Mouse (Mus musculus) megakaryocyte, embryonic 14.5 days (primary cell): ENCODE results near the gene Pin1rt1.

Source experiments
- FLI1 ChIP-seq: IDR thresholded peaks from 2 replicates; pipeline ENCODE4 v1.6.1; 2012; ENCODE audit warnings: low read length, inconsistent platforms, mixed read lengths
- GATA1 ChIP-seq: IDR thresholded peaks from 3 replicates; pipeline ENCODE4 v1.6.1; 2012; ENCODE audit warnings: mixed read lengths, low read length, inconsistent platforms, borderline replicate concordance

- TF ChIP-seq GATA1 (no peak), FLI1 (no peak)
Measured at GRCm38 (mm10) chr2:104764018-104764417, 47.8 kb upstream of the Pin1rt1 start.
